Mouse (Mus musculus) B cell, adult 67 days (primary cell): ENCODE data around the gene Gm17324. TPM values are rescaled to one million over a fixed set of nuclear protein-coding genes. Genes with fewer than 3 reads are reported as not detected.

Source experiments
- total RNA-seq, 2 experiments: library from RNA; stranded (reverse); gene quantifications; 4 replicates each; pipeline ENCODE4 v1.2.4; 2023

The Gm17324 gene
- total RNA-seq: under 1 TPM in 1 of 2 experiments, not detected in 1; 0.62 TPM

GRCm38 (mm10) chr9:78447973-78448873 lies at the start of gene Gm17324, which contains the start of gene Mto1:
Gene Gm17324, minus strand, starts transcription at chr9:78448786.
Gene Mto1, plus strand, starts transcription at chr9:78448208.

GRCm38 (mm10) chr9:78488890-78489420 lies 40.4 kb upstream of the Gm17324 start, which contains the start of gene Eef1a1:
Gene Eef1a1, minus strand, starts transcription at chr9:78489151.

GRCm38 (mm10) chr9:78442579-78443392 lies 5.8 kb downstream of the Gm17324 start, which contains the start of gene Cgas:
Gene Cgas, minus strand, starts transcription at chr9:78443237.

Other genes with a start within 250 kb of the Gm17324 start
- not detected for gene Gsta1, start 218.1 kb downstream of the Gm17324 start, total RNA-seq
- gene Gm3776, start 191.7 kb downstream of the Gm17324 start, total RNA-seq: not detected
- not detected for gene Gm10639, start 158.9 kb downstream of the Gm17324 start, total RNA-seq
- not detected for gene Omt2a, start 134.0 kb downstream of the Gm17324 start, total RNA-seq
- gene Omt2b, start 121.2 kb downstream of the Gm17324 start, total RNA-seq: not detected
- not detected for gene Gsta2, start 93.0 kb downstream of the Gm17324 start, total RNA-seq
- not detected for gene Dppa5a, start 80.6 kb downstream of the Gm17324 start, total RNA-seq
- not detected for gene Ooep, start 70.1 kb downstream of the Gm17324 start, total RNA-seq
- gene Ddx43, start 53.0 kb downstream of the Gm17324 start, total RNA-seq: not detected
- 1 to 10 TPM; 1.4 to 2.1 TPM for gene Cgas, start 5.5 kb downstream of the Gm17324 start, total RNA-seq
- 10 to 100 TPM; 25.4 to 34.6 TPM for gene Mto1, start 578 bp downstream of the Gm17324 start, total RNA-seq
- 1,000 to 10,000 TPM; 8,287 to 8,401 TPM for gene Eef1a1, start 40.4 kb upstream of the Gm17324 start, total RNA-seq
- 1 to 10 TPM; 6.3 to 7.9 TPM for gene Slc17a5, start 139.3 kb upstream of the Gm17324 start, total RNA-seq
- not detected for gene Cd109, start 166.8 kb upstream of the Gm17324 start, total RNA-seq